Mouse (Mus musculus) embryonic facial prominence, embryonic 13.5 days (tissue): ENCODE results near the gene Alk. TPM values are rescaled to one million over a fixed set of nuclear protein-coding genes. Genes with fewer than 3 reads are reported as not detected.
A peak's percentile ranks its signal among the peaks of the same experiment; 100 is the strongest.

Experiments used
- ATAC-seq: fragments of 200-750 bp; cut with Nextera tagmentation; 2 replicates; pipeline ENCODE4 v1.8.0; 2017; ENCODE audit warnings: low read depth; ENCODE audit not compliant: insufficient number of reproducible peaks, insufficient read depth, low FRiP score, low TSS enrichment
- H3K27ac ChIP-seq: fragments of 300-500 bp; sonication (generic); 2 replicates; pipeline ENCODE4 v1.5.1; 2015; ENCODE audit warnings: moderate library complexity, mild to moderate bottlenecking, inconsistent platforms
- H3K27me3 ChIP-seq: fragments of 300-500 bp; sonication (generic); 2 replicates; pipeline ENCODE4 v1.6.1; 2015; ENCODE audit warnings: mild to moderate bottlenecking, inconsistent platforms
- H3K36me3 ChIP-seq: fragments of 300-500 bp; sonication (generic); 2 replicates; pipeline ENCODE4 v1.6.1; 2015; ENCODE audit warnings: mild to moderate bottlenecking, inconsistent platforms
- H3K4me1 ChIP-seq: fragments of 300-500 bp; sonication (generic); 2 replicates; pipeline ENCODE4 v1.6.1; 2015; ENCODE audit warnings: inconsistent platforms
- H3K4me2 ChIP-seq: fragments of 300-500 bp; sonication (generic); 2 replicates; pipeline ENCODE4 v1.6.1; 2015; ENCODE audit warnings: moderate library complexity, mild to moderate bottlenecking, inconsistent platforms
- H3K4me3 ChIP-seq: fragments of 300-500 bp; sonication (generic); 2 replicates; pipeline ENCODE4 v1.5.1; 2015; ENCODE audit warnings: mild to moderate bottlenecking, inconsistent platforms
- H3K9ac ChIP-seq: fragments of 300-500 bp; sonication (generic); 2 replicates; pipeline ENCODE4 v1.6.1; 2015; ENCODE audit warnings: mild to moderate bottlenecking, inconsistent platforms
- H3K9me3 ChIP-seq: fragments of 300-500 bp; sonication (generic); 2 replicates; pipeline ENCODE4 v1.6.1; 2016; ENCODE audit warnings: inconsistent platforms
- WGBS: fragments of 180-500 bp; shearing (Covaris S2); methylation state at CpG from one replicate; pipeline ENCODE4 v1.1.7; 2015; ENCODE audit warnings: mixed read lengths; 5-methylcytosine and 5-hydroxymethylcytosine counted together
- polyA plus RNA-seq: library from polyadenylated mRNA; unstranded; fragments of >200 nt; fragmentation: Nextera tagmentation; extraction: Ambion mirVana; gene quantifications from 2 replicates; pipeline ENCODE4 v1.2.1, GENCODE M21; 2015

The Alk gene
- polyA plus RNA-seq, 1 experiment from 2014 or later = 0.51 TPM

GRCm38 (mm10) chr17:72527481-72527880, 76.9 kb downstream of the Alk start:
- 72% methylated on average over 5 of the region's 5 CpGs for WGBS
- H3K27me3 ChIP-seq = no peaks in the 10 kb centered on the region
- no peak overlapping the region for H3K27ac ChIP-seq
- no peaks in the 10 kb centered on the region for H3K36me3 ChIP-seq
- no peaks in the 10 kb centered on the region for H3K4me1 ChIP-seq
- no peak for ATAC-seq
- H3K9ac ChIP-seq = no peak overlapping the region
- H3K4me2 ChIP-seq = no peak overlapping the region
- H3K4me3 ChIP-seq = no peak overlapping the region
- H3K9me3 ChIP-seq = no peaks in the 10 kb centered on the region

- no peaks in the 10 kb centered on the region for H3K9me3 ChIP-seq
- H3K4me3 ChIP-seq = no peak overlapping the region
- ATAC-seq = no peak
- H3K27ac ChIP-seq = no peak overlapping the region
- H3K4me2 ChIP-seq = no peak overlapping the region
- no peaks in the 10 kb centered on the region for H3K4me1 ChIP-seq
- no peaks in the 10 kb centered on the region for H3K36me3 ChIP-seq
- 89% methylated on average over 4 of the region's 4 CpGs for WGBS
- H3K9ac ChIP-seq = no peak overlapping the region
- H3K27me3 ChIP-seq = no peaks in the 10 kb centered on the region
Observed at GRCm38 (mm10) chr17:72526356-72526755, 78.1 kb downstream of the Alk start.

GRCm38 (mm10) chr17:72524839-72525238, 79.6 kb downstream of the Alk start:
- no peak overlapping the region for H3K9ac ChIP-seq
- no peaks in the 10 kb centered on the region for H3K4me1 ChIP-seq
- H3K4me3 ChIP-seq = no peak overlapping the region
- WGBS = 91% methylated on average over 3 of the region's 3 CpGs
- no peaks in the 10 kb centered on the region for H3K36me3 ChIP-seq
- H3K9me3 ChIP-seq = no peaks in the 10 kb centered on the region
- H3K27me3 ChIP-seq = no peaks in the 10 kb centered on the region
- no peak for ATAC-seq
- H3K27ac ChIP-seq = no peak overlapping the region
- no peak overlapping the region for H3K4me2 ChIP-seq

- H3K36me3 ChIP-seq = no peaks in the 10 kb centered on the region
- 42% methylated on average over 7 of the region's 7 CpGs for WGBS
- 0 out of 2 replicates have a peak, but pooled peaks have one; percentile 43 for ATAC-seq
Observed at GRCm38 (mm10) chr17:72523006-72523405, 81.4 kb downstream of the Alk start.

GRCm38 (mm10) chr17:72522381-72522780, 82.0 kb downstream of the Alk start:
- Histone ChIP-seq H3K27ac (no peak overlapping the region), H3K9ac (no peak overlapping the region), H3K27me3 (no peaks in the 10 kb centered on the region), H3K4me2 (no peak overlapping the region), H3K4me3 (no peak overlapping the region), H3K9me3 (no peaks in the 10 kb centered on the region), H3K4me1 (no peaks in the 10 kb centered on the region), H3K36me3 (no peaks in the 10 kb centered on the region)
- WGBS = 22% methylated on average over 4 of the region's 4 CpGs
- ATAC-seq = no peak

More at GRCm38 (mm10) chr17:72523006-72523405, 81.4 kb downstream of the Alk start:
- H3K4me3 ChIP-seq = no peak overlapping the region
- H3K9ac ChIP-seq = no peak overlapping the region
- no peaks in the 10 kb centered on the region for H3K27me3 ChIP-seq
- no peaks in the 10 kb centered on the region for H3K9me3 ChIP-seq
- H3K4me1 ChIP-seq = no peaks in the 10 kb centered on the region
- no peak overlapping the region for H3K27ac ChIP-seq
- no peak overlapping the region for H3K4me2 ChIP-seq

GRCm38 (mm10) chr17:72521353-72521752, 83.1 kb downstream of the Alk start:
- H3K27ac ChIP-seq = no peak overlapping the region
- WGBS = 88% methylated on average over 5 of the region's 5 CpGs
- no peak for ATAC-seq

GRCm38 (mm10) chr17:72510746-72511145, 93.7 kb downstream of the Alk start:
- Histone ChIP-seq H3K36me3 (no peaks in the 10 kb centered on the region), H3K4me1 (no peaks in the 10 kb centered on the region), H3K9ac (no peak overlapping the region), H3K27me3 (no peaks in the 10 kb centered on the region), H3K4me2 (no peak overlapping the region), H3K9me3 (no peaks in the 10 kb centered on the region), H3K4me3 (no peak overlapping the region), H3K27ac (no peak overlapping the region)
- ATAC-seq = no peak
- WGBS = 83% methylated on average over 6 of the region's 6 CpGs

More at GRCm38 (mm10) chr17:72521353-72521752, 83.1 kb downstream of the Alk start:
- Histone ChIP-seq H3K4me2 (no peak overlapping the region), H3K36me3 (no peaks in the 10 kb centered on the region), H3K9ac (no peak overlapping the region), H3K4me3 (no peak overlapping the region), H3K27me3 (no peaks in the 10 kb centered on the region), H3K4me1 (no peaks in the 10 kb centered on the region), H3K9me3 (no peaks in the 10 kb centered on the region)

- H3K36me3 ChIP-seq = no peaks in the 10 kb centered on the region
- no peaks in the 10 kb centered on the region for H3K9me3 ChIP-seq
- H3K9ac ChIP-seq = no peak overlapping the region
- no peak overlapping the region for H3K27ac ChIP-seq
- no peak overlapping the region for H3K4me2 ChIP-seq
- 83% methylated on average over 7 of the region's 7 CpGs for WGBS
- ATAC-seq = no peak
- H3K27me3 ChIP-seq = no peaks in the 10 kb centered on the region
- H3K4me3 ChIP-seq = no peak overlapping the region
- no peaks in the 10 kb centered on the region for H3K4me1 ChIP-seq
Observed at GRCm38 (mm10) chr17:72508678-72509394, 95.6 kb downstream of the Alk start.

GRCm38 (mm10) chr17:72505213-72505612, 99.2 kb downstream of the Alk start:
- Histone ChIP-seq H3K4me1 (no peaks in the 10 kb centered on the region), H3K4me3 (no peak overlapping the region), H3K27ac (no peak overlapping the region), H3K4me2 (no peak overlapping the region), H3K9me3 (no peaks in the 10 kb centered on the region), H3K27me3 (no peaks in the 10 kb centered on the region), H3K36me3 (no peaks in the 10 kb centered on the region), H3K9ac (no peak overlapping the region)
- WGBS = 58% methylated on average over 7 of the region's 7 CpGs
- no peak for ATAC-seq

- H3K27me3 ChIP-seq = no peaks in the 10 kb centered on the region
- H3K9me3 ChIP-seq = no peaks in the 10 kb centered on the region
- H3K4me3 ChIP-seq = no peak overlapping the region
- H3K27ac ChIP-seq = no peak overlapping the region
- H3K36me3 ChIP-seq = no peaks in the 10 kb centered on the region
- WGBS = 84% methylated on average over 6 of the region's 6 CpGs
- no peak for ATAC-seq
- H3K9ac ChIP-seq = no peak overlapping the region
- no peaks in the 10 kb centered on the region for H3K4me1 ChIP-seq
- H3K4me2 ChIP-seq = no peak overlapping the region
Observed at GRCm38 (mm10) chr17:72504581-72504980, 99.8 kb downstream of the Alk start.

- no peak for ATAC-seq
Observed at GRCm38 (mm10) chr17:72495395-72495794, 109.0 kb downstream of the Alk start.

GRCm38 (mm10) chr17:72485623-72486022, 118.8 kb downstream of the Alk start:
- Histone ChIP-seq H3K9me3 (no peaks in the 10 kb centered on the region), H3K9ac (no peak overlapping the region), H3K27me3 (no peaks in the 10 kb centered on the region), H3K27ac (no peak overlapping the region), H3K36me3 (no peaks in the 10 kb centered on the region), H3K4me3 (no peak overlapping the region), H3K4me1 (no peaks in the 10 kb centered on the region), H3K4me2 (no peak overlapping the region)
- no peak for ATAC-seq
- 82% methylated on average over 4 of the region's 4 CpGs for WGBS

More at GRCm38 (mm10) chr17:72495395-72495794, 109.0 kb downstream of the Alk start:
- WGBS = 72% methylated on average over 5 of the region's 5 CpGs
- Histone ChIP-seq H3K9ac (no peak overlapping the region), H3K27ac (no peak overlapping the region), H3K36me3 (no peaks in the 10 kb centered on the region), H3K9me3 (no peaks in the 10 kb centered on the region), H3K4me3 (no peak overlapping the region), H3K27me3 (no peaks in the 10 kb centered on the region), H3K4me2 (no peak overlapping the region), H3K4me1 (no peaks in the 10 kb centered on the region)
